Mouse (Mus musculus) layer of hippocampus, adult 2 months (tissue): Measurements from ENCODE around the gene Surf1. TPM values are rescaled to one million over a fixed set of nuclear protein-coding genes. Genes with fewer than 3 reads are reported as not detected.

Experiments
- DNase-seq, 2 experiments: peaks; one replicate each; pipeline ENCODE4 v3.0.0; 2022; ENCODE audit warnings: low spot score in 2 of 2
- H3K27ac ChIP-seq: fragments of 200-600 bp; 2 replicates; pipeline ENCODE4 v1.8.1; 2022
- H3K4me3 ChIP-seq: fragments of 200-600 bp; 2 replicates; pipeline ENCODE4 v1.8.1; 2022; ENCODE audit warnings: mild to moderate bottlenecking
- CTCF ChIP-seq: fragments of 200-600 bp; conservative IDR thresholded peaks from 2 replicates; pipeline ENCODE4 v1.8.1; 2022; ENCODE audit warnings: antibody characterized with exemption, mild to moderate bottlenecking, moderate library complexity
- total RNA-seq, 2 experiments: library from RNA; stranded (reverse); gene quantifications; 2 replicates each; pipeline ENCODE4 v1.2.3; 2021

Surf1 gene
- total RNA-seq, 2 experiments from 2014 or later, result 96.7 to 101 TPM

GRCm38 (mm10) chr2:26914148-26914941 lies 2.0 kb downstream of the Surf1 start:
- no peak overlapping the region for H3K27ac ChIP-seq
- peak; percentile 34 for TF ChIP-seq CTCF
- H3K4me3 ChIP-seq, result no peak overlapping the region
- DNase-seq, result no peak

- DNase-seq, result no peak
- H3K27ac ChIP-seq, result no peak overlapping the region
- no peak overlapping the region for H3K4me3 ChIP-seq
- TF ChIP-seq CTCF, result no peak
Measured at GRCm38 (mm10) chr2:26913416-26914147, 2.7 kb downstream of the Surf1 start.

DNA sequence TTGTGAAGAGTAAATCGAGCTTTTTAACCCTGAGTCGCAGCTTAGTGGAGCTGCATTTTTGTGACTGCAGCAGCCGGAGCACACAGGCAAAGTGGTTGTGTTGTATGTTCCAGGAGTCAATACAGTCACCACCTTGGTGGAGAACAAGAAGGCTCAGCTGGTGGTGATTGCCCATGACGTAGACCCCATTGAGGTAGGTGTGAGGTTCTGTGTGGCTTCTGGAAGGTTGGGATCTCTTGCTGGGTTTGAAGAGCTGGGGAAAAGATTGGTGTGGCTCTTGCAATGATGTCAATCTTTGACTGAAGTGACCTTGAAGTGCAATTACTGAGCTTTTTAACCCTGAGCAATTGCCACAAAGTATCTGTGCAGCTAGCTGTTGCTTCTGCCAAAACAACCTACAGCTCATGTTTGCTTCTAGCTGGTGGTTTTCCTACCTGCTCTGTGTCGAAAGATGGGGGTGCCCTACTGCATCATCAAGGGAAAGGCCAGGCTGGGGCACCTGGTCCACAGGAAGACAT lies 4.0 kb downstream of the Surf1 start:
- Histone ChIP-seq H3K27ac (0 out of 2 replicates have a peak overlapping the region, but pooled peaks have one; percentile 14), H3K4me3 (peak overlapping the region; percentile 91)
- no peak for DNase-seq
- no peak for TF ChIP-seq CTCF

- peak overlapping the region; percentile 95 for H3K27ac ChIP-seq
- peak overlapping the region; percentile 91 for H3K4me3 ChIP-seq
- peak; percentile 48 to 55 for DNase-seq
- TF ChIP-seq CTCF, result no peak
Measured at GRCm38 (mm10) chr2:26910994-26911765, 5.2 kb downstream of the Surf1 start.

DNA sequence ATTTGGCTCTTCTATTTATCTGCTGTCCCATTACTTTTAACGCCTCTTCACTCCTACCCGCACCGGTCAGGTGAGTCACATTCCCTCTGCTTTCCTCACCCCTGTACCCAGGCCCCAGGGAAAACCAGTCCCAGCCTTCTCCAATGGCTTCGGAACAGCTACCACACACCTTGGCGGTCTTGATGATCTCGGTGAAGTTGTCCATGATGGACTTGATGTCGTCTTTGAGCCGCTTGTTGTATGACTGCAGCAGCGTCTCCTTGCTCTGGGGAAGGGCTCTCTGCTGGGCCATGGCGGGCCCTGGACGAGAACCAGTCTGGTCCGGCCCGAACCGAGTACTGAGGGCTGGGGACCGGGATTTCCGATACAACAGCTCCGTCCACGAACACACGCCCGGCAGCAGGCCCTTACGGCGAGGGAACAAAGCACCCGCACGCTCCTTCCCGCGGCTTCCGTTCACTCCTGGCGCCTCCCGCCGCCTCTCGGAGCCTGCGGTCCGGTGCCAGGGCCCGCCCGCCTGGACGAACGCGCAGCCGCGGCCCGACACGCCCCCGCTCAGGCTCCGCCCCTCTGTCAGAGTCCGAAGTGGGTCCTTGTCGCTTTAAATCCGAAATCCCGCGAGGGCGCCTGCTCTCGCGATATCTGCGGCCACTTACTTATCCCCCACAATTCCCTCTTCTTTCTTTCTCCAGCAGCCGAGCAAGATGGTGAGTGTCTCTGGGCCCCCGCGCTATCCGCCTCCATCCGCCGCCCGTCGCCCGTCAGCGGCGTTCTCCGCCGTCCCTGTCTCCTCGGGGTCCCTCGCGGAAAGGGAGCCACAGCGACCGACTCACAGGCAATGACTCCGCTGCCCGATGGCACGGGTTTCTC lies 6.0 kb downstream of the Surf1 start, which contains the start of the genes Med22 and Rpl7a:
Gene Med22, minus strand, starts transcription at position 554 of the 870 bp plus-strand sequence.
Gene Rpl7a, plus strand, starts transcription at position 641 of the 870 bp plus-strand sequence.
- Histone ChIP-seq H3K27ac (peak within 1 kb of the TSS; percentile 95), H3K4me3 (peak within 1 kb of the TSS; percentile 91)
- TF ChIP-seq CTCF, result no peak
- peak; percentile 99 to 100 for DNase-seq

DNA sequence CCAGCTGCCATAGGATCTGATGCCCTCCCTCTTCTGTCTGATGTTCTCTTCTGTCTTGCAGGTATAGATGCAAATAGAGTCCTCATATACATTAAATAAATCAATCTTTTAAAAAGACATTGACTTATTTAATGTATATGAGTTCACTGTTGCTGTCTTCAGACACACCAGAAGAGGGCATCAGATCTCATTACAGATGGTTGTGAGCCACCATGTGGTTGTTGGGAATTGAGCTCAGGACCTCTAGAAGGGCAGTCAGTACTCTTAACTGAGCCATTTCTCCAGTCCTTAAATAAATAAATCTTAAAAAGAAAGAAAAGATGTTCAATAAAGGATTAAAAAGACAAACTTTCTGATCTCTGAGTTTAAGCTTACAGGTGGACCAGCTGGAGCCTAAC lies 6.9 kb downstream of the Surf1 start:
- H3K27ac ChIP-seq, result peak overlapping the region; percentile 95; the same call in 1 of the 2 replicates

GRCm38 (mm10) chr2:26908710-26909386 lies 7.5 kb downstream of the Surf1 start:
- Histone ChIP-seq H3K27ac (peak overlapping the region; percentile 11; the same call in 1 of the 2 replicates), H3K4me3 (peak overlapping the region; percentile 91)
- TF ChIP-seq CTCF, result no peak
- no peak for DNase-seq

More for the DNA sequence above, 6.9 kb downstream of the Surf1 start:
- DNase-seq, result no peak
- H3K4me3 ChIP-seq, result peak overlapping the region; percentile 91
- TF ChIP-seq CTCF, result peak; percentile 63

GRCm38 (mm10) chr2:26907109-26907508 lies 9.2 kb downstream of the Surf1 start:
- no peak overlapping the region for H3K27ac ChIP-seq

GRCm38 (mm10) chr2:26906431-26906830 lies 9.9 kb downstream of the Surf1 start:
- Histone ChIP-seq H3K27ac (no peak overlapping the region), H3K4me3 (no peak overlapping the region)
- TF ChIP-seq CTCF, result no peak
- no peak for DNase-seq

More at GRCm38 (mm10) chr2:26907109-26907508, 9.2 kb downstream of the Surf1 start:
- H3K4me3 ChIP-seq, result no peak overlapping the region
- no peak for DNase-seq
- peak; percentile 82 for TF ChIP-seq CTCF

- H3K4me3 ChIP-seq, result no peak overlapping the region
- DNase-seq, result no peak
- no peak overlapping the region for H3K27ac ChIP-seq
- TF ChIP-seq CTCF, result no peak
Measured at GRCm38 (mm10) chr2:26905936-26906335, 10.4 kb downstream of the Surf1 start.

DNA sequence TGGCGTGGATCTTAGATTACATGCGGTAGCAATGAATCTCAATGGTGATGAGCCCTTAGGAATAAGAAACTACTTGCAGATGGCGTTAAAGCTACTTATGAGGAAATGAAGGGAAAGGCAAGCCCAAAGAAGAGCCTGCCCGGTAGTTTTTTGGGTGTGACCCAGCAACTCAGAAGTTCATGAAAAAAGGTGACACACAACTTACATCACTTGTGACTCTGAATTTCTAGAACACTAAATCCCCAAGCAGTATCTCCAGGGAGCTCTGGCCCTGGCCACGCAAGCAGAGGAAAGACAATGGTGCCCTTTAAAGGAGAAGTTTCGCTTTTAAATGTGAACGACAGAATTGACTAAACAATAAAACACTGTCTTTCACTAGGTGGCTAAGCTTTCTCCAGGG lies 13.0 kb downstream of the Surf1 start:
- peak overlapping the region; percentile 90 for H3K4me3 ChIP-seq
- TF ChIP-seq CTCF, result no peak
- H3K27ac ChIP-seq, result peak overlapping the region; percentile 92
- no peak for DNase-seq
